Mouse (Mus musculus) left cerebral cortex, adult 11 months (tissue): ENCODE data around the gene 4921536K21Rik.

Source experiments
- DNase-seq: peaks from one replicate; pipeline ENCODE4 v3.0.0; 2022; ENCODE audit warnings: low spot score

4921536K21Rik gene

DNA sequence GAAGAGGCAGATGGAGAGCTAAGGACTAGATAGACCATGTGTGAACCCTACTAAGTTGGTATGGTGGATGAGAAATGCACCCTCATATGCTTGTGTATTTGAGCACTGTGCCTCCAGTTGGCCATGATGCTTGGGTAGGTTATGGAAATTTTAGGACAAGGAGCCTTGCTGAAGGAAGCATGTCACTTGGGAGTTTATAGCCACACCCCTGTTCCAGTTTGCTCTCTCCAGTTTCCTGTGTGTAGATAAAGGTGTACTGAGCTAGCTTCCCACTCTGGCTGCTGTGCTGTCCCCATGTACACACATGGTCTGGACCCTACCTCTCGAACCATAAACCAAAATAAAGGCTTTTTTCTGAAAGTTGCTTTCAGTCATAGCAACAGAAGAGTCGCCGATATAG, 40.7 kb downstream of the 4921536K21Rik start:
- no peak for DNase-seq

DNA sequence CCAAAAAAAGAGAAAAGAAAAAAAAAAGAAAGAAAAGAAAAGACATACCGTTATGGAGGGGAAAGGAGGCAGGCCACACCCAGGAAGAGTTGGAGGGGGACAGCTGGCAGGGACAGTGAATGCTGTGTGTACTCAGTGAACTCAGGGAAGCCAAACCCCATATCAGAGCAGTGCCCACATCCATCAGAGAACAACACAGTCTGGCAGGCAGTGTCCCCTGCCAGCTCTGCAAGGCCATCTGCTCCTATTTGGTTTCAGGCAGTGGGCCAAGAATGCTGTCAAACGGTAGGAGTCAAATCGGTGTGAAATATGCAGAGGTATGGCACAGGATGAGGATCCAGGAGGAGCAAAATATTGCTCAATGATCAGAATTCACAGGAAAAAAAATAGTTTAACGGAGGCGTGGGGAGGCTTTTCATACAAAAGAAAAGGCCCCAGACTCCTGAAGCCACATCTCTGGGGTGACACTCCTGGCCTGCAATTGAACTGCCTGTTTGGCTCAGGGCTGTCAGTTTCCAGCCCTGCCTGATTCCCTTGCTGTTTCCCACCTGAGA, 41.3 kb downstream of the 4921536K21Rik start:
- DNase-seq: peak; percentile 47

DNA sequence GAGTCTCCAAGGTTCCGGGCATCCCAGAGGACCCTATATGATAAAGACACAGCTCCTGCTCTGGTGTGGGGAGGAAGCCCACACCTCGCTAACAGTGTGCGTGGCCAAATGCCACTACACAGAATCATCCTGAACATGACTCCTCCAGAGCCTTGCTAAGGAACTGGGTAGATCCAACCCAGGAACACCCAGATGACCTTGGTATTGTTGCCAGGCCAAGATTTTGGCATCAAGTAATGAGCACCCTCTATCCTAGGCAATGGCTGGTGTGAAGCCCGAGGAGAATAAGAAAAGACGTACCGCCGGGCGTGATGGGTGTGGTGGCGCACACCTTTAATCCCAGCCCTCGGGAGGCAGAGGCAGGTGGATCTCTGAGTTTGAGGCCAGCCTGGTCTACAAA, 41.9 kb downstream of the 4921536K21Rik start:
- no peak for DNase-seq

DNA sequence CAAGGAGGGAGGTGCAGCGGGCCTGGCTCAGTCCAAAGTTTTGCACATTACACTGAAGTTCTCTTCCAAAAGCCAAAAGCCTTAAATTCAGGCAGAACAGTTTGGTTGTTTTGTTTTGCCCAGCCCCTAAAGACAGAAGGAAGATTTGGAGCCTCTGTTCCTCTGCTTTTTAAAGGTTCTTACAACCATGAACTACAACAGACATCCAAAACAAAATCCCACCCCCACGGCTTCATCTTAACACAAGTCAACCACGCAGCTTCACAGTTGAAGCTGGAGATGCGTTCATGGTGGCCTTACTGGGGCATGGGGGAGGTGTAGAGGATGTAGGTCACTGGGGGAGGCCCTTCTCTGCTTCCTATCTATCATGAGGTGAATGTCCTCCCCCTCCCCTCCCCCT, 43.0 kb downstream of the 4921536K21Rik start:
- DNase-seq: no peak

DNA sequence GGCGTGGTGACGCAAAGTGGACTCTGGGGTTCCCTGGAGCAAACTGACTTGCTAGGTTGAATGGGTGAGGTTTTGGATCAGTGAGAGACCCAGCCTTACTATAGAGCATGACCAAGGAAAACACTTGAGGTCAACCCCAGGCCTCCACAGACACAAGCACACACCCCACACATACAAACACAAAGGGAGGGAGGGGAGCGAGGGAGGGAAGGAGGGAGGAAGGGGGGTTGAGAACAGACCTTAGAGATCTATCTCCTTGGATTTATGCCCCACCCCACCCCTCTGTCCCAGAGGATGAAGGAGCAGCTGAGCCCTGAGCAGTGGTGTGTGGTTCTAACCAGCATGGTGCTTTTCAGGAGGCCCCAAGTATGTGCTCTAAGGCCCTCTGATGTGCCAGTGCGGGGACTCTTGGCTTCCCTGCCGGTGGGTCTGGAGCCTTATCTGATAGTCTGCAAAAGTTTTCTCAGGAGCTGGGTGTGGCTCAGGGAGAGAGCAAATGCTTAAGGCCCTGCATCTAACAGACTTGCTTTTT, 44.1 kb downstream of the 4921536K21Rik start:
- no peak for DNase-seq

DNA sequence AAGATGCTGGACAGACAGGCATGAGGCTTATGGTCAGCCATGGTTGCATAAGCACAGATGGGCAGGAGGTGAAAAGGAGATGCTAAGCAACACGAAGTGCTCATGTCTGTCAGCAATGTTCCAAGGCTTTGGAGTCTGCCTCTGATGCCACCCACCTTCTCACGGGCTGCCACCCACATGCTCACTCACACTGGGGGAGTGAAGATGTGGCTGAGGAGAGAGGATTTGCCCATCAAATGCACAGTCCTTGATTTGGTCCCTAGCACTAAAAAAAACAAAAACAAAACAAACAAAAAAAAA, 44.6 kb downstream of the 4921536K21Rik start:
- DNase-seq: no peak

DNA sequence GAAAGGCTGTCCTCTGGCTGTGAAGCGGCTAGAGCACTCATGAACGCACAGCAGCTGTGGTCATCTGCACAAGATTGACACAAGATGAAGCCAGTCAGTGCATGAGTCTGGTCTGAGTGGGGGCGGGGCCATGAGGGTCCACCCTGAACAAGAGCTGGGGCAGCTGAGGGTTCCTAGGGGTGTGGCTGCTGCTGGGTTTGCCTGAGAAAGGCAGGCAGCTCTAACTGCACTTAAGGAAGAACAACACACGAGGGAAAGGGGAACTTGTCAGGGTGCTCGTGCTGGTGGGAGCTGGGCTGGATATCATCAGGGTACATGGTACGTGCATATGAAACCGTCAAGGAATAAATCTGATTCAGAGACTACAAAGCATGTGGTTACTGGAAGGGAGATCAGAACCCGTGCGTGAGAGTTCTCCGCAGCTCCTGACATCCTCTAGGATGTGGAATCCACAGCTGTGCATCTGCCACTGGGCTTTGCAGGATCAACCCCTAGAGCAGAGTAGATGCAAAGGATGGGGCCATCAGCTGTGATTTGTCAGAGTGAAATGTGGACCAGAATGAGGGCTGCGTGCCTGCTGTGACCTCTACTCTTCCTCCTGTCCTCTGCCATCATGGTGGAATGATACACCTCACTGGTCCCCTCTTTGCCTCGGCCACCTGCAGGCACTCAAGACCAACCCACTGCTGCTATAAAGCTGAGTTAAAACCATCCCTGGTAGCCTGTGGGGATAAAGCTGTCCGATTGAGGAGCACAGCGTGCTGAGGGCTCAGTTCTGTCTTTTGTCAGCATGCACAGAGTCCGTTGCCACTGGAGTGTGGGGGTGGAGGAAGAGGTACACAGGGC, 45.2 kb downstream of the 4921536K21Rik start:
- no peak for DNase-seq

DNA sequence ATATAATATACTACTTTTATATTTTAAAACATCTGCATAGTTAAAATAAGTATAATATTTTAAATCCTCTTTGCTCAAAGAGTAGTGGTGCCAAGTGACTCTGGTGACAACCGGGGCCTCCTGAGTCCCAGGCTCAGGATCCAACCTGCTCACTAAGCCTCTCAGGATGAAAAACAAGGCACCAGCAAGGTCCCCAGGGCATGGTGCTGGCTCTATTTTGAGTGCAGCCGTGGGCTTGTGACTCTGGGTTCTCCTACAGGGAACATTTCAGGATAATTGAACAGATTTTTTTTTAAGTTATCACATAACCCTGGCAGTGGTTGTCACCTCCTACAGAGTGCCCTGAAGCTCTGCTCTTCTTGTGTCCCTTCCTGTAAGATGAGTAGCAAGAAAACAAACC, 48.5 kb downstream of the 4921536K21Rik start:
- no peak for DNase-seq

DNA sequence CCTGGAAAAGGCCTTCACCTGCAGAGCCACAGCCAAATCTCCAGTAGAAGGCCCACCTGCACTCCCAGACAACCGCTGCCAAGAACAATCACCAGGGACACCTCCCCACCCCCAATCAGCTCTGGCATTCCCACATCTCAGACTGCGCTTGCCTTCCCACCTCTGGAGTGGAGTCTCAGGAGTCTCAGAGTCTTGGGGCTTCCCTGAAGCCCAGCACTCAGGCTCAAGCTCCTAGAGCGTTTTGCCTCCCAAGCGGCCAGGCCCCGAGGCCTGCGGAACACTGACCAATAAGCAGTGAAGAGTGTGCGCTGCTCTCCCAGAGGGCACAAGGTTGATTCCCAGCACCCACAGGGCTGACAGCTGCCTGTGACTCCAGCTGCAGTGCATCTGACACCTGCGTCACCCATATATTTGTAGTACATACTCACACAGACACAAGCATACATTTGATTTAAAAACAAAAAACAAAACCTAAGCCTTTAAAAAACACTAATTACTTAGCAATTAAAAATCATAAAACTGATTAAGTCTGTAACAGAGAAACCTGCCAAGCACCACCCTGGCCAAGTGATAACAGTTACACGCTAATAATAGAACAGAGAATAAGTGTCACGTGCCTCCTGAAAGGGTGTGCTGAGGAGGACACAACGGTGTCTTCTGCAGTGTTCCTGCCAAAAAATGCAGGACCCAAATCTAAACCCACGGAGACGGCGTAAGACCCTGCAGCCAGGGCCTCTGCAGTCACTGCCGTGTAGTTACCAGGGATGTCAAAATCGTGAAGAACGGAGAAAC, 50.8 kb downstream of the 4921536K21Rik start:
- DNase-seq: no peak
